Mouse (Mus musculus) erythroblast, embryonic 14.5 days (primary cell): ENCODE measurements around the gene Phkb. TPM values are rescaled to one million over a fixed set of nuclear protein-coding genes. Genes with fewer than 3 reads are reported as not detected.

Experiments
- H3K27me3 ChIP-seq: 2 replicates; pipeline ENCODE4 v1.6.1; 2012; ENCODE audit warnings: inconsistent platforms; ENCODE audit not compliant: control insufficient read depth
- H3K36me3 ChIP-seq: 2 replicates; pipeline ENCODE4 v1.6.1; 2012; ENCODE audit warnings: mild to moderate bottlenecking, inconsistent platforms; ENCODE audit not compliant: control insufficient read depth
- H3K4me1 ChIP-seq: 2 replicates; pipeline ENCODE4 v1.6.1; 2012; ENCODE audit warnings: inconsistent platforms; ENCODE audit not compliant: control insufficient read depth
- H3K4me3 ChIP-seq: replicated peaks from 2 replicates; pipeline ENCODE3; 2012; ENCODE audit warnings: moderate library complexity, mild to moderate bottlenecking, inconsistent platforms
- H3K9me3 ChIP-seq: 2 replicates; pipeline ENCODE4 v1.6.1; 2012; ENCODE audit warnings: low read length, inconsistent platforms, mixed read lengths; ENCODE audit not compliant: control insufficient read depth
- GATA1 ChIP-seq: IDR thresholded peaks from 2 replicates; pipeline ENCODE4 v1.6.1; 2012; ENCODE audit warnings: low read length, inconsistent platforms, mixed read lengths
- TAL1 ChIP-seq: IDR thresholded peaks from 3 replicates; pipeline ENCODE4 v1.6.1; 2012; ENCODE audit warnings: low read length, inconsistent platforms, mixed read lengths
- polyA plus RNA-seq: library from polyadenylated mRNA; stranded (reverse); fragments of >175 nt; gene quantifications from 2 replicates; pipeline ENCODE4 v1.2.3, GENCODE M21; 2012

Gene Phkb
- polyA plus RNA-seq, 1 experiment: 0.10 TPM

DNA sequence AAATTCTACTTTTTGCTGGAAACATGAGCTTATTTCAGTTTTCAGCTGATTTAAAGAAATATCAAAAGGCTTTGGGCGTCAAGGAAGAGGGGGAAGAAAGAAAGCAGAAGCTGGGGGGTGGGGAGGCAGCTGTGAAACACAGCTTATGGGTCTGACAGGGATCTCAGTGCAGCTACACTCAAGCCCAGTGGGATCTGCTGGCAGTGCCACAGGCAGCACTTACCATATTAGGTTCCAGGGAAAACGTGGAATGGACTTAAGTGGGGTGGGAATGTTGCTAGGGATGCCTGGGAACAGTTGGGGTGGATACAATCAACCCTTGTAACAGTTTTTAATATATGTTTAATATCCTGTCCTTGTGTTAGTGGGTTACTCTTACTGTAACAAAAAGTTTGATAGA is 201.3 kb downstream of the Phkb start:
- Histone ChIP-seq H3K4me1 (no peaks in the 10 kb centered on the region), H3K4me3 (no peak overlapping the region), H3K9me3 (no peaks in the 10 kb centered on the region), H3K27me3 (no peaks in the 10 kb centered on the region), H3K36me3 (peaks cover 2% of the 10 kb centered on the region)
- TF ChIP-seq GATA1 (no peak), TAL1 (no peak)

DNA sequence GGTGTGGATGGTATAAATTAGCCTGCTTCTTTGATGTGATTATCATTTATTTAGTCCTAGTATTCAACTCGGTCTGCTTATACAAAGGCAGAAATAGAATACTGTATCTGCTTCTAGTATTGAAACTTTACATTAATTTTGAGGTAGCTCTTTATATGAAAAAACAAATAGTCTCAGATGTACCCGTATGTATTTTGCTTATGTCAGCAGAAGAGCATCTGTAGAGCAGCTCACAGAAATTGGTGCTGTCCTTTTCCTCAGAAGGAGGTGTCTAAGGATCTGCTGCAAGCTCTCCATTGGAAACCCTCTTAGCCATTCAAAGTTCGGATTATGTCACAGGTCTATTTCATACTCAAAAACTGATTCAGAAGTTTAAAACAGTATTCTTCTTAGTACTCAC is 210.1 kb downstream of the Phkb start:
- Histone ChIP-seq H3K9me3 (no peaks in the 10 kb centered on the region), H3K4me1 (no peaks in the 10 kb centered on the region), H3K27me3 (no peaks in the 10 kb centered on the region), H3K36me3 (no peaks in the 10 kb centered on the region), H3K4me3 (no peak overlapping the region)
- TF ChIP-seq TAL1 (no peak), GATA1 (no peak)

DNA sequence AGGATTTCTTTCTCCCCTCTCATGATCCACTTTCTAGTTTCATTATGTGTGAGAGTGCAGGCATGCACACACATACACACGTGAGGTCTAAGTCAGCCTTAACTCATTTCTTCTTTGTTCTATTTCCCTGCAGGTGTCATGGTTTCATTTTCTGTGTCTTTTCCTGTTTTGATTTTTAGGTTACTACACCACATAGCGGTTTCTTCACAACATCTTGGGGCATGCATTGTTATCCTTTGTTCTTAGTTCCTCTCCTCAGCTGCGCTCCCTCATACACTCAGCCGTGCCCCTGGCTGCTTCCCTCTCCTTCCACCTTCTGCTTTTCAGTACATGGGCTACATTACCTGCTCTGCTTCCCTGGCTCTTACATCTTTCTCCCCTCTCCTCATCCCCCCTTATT is 211.2 kb downstream of the Phkb start:
- H3K36me3 ChIP-seq: peaks cover 6% of the 10 kb centered on the region
- no peak overlapping the region for H3K4me3 ChIP-seq
- no peaks in the 10 kb centered on the region for H3K9me3 ChIP-seq
- H3K27me3 ChIP-seq: no peaks in the 10 kb centered on the region
- TF ChIP-seq TAL1 (no peak), GATA1 (no peak)
- no peaks in the 10 kb centered on the region for H3K4me1 ChIP-seq

DNA sequence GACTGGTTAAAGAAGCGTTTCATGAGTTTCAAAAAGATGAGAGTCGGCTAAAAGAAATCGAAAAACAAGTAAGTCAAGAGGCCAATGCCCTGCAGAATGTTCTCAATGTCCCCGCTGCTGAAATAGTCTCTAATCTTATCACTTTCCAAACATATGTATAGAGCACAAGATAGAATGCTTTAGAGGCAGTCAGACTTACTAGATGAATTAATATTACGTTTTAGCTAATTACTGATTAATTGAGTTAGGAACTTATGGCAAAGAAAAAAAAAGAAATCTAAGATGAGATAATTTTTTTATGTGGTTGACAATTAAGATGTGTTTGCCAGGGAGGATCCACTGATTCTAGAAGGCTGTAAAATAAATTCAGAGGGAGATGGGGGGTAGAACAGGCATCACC is 217.9 kb downstream of the Phkb start:
- Histone ChIP-seq H3K36me3 (peaks cover 17% of the 10 kb centered on the region), H3K9me3 (no peaks in the 10 kb centered on the region), H3K27me3 (no peaks in the 10 kb centered on the region), H3K4me1 (no peaks in the 10 kb centered on the region; the same call in 1 of the 2 replicates), H3K4me3 (no peak overlapping the region)
- TF ChIP-seq TAL1: no peak
- TF ChIP-seq GATA1: no peak

DNA sequence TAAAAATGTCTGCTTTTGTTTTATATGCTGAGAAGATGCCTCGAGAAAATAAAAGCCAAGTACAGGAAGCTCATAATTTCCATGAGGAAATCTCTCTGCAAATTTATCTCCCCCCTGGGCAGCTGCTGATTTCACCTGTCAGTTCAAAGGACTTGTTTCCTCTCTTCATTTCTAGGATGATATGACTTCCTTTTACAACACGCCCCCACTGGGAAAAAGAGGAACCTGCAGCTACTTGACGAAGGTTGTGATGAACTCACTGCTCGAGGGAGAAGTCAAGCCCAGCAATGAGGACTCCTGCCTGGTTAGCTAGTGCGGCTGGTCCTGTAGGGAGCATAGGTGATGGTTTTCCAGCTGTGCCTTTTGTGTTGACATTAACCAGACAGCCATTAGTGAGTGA is 218.4 kb downstream of the Phkb start:
- Histone ChIP-seq H3K4me1 (no peaks in the 10 kb centered on the region; the same call in 1 of the 2 replicates), H3K36me3 (peaks cover 17% of the 10 kb centered on the region), H3K9me3 (no peaks in the 10 kb centered on the region), H3K4me3 (no peak overlapping the region), H3K27me3 (no peaks in the 10 kb centered on the region)
- no peak for TF ChIP-seq TAL1
- no peak for TF ChIP-seq GATA1

DNA sequence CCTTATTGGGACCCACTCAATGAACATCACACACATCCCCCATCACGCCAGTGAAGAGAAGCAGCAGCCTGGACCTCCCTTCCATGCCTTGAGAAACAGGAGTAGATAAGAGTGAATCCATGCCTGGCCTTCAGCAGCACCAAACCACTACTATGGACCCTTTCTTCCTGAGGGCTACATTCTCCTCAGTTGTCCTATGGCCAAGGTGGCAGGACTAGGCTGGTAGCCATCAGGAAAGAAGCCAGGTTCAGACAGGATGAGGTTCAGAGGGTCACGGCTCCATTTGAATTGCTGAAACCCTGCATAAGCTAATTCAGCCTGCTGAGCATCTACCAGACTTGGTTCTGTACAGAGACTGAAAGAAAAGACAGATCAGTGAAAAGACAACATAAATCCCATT is 222.7 kb downstream of the Phkb start:
- H3K4me1 ChIP-seq: no peaks in the 10 kb centered on the region; the same call in 1 of the 2 replicates
- no peaks in the 10 kb centered on the region for H3K9me3 ChIP-seq
- TF ChIP-seq GATA1 (no peak), TAL1 (no peak)
- no peaks in the 10 kb centered on the region for H3K27me3 ChIP-seq
- no peak overlapping the region for H3K4me3 ChIP-seq
- H3K36me3 ChIP-seq: peaks cover 5% of the 10 kb centered on the region

DNA sequence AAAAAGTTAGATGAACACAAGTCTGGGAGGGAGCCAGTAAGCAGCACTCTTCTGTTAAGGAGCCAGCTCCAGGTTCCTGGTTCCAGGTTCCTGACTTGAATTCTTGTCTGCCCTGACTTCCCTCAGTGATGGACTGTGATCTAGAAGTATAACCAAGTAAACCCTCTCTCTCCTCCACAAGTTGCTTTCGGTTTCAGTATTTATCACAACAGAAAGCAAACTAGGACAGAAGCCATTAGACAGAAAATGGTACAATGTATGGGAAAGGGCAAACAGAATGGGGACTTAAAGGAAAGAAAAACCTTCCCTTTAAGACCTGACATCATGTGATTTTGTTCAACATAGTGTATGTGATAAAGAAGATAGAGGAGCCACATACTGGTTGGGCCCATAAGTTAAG is 238.7 kb downstream of the Phkb start:
- Histone ChIP-seq H3K27me3 (no peaks in the 10 kb centered on the region), H3K36me3 (no peaks in the 10 kb centered on the region), H3K9me3 (no peaks in the 10 kb centered on the region), H3K4me3 (no peak overlapping the region), H3K4me1 (no peaks in the 10 kb centered on the region)
- TF ChIP-seq GATA1 (no peak), TAL1 (no peak)

DNA sequence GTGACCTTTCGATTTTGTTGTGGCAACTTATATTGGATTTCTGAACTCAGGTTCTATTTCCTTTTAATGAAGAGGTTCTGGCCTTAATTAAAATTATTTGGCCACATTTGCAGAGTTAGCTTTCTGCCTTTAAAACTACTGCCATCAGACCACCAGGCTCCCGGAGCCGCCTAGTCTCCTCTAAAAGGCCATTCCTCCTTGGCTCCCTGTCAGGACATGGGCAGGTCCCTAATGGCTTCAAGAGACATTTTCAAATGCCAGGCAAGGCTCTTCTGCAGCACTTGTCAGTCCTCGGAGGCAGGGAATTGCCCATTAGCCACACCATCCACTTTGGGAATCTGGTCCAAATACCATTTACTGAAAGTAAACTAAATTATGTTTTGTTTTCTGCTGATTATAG is 242.6 kb downstream of the Phkb start:
- no peak for TF ChIP-seq TAL1
- TF ChIP-seq GATA1: no peak
- no peak overlapping the region for H3K4me3 ChIP-seq
- H3K27me3 ChIP-seq: no peaks in the 10 kb centered on the region
- H3K9me3 ChIP-seq: no peaks in the 10 kb centered on the region
- no peaks in the 10 kb centered on the region for H3K36me3 ChIP-seq
- no peaks in the 10 kb centered on the region for H3K4me1 ChIP-seq

DNA sequence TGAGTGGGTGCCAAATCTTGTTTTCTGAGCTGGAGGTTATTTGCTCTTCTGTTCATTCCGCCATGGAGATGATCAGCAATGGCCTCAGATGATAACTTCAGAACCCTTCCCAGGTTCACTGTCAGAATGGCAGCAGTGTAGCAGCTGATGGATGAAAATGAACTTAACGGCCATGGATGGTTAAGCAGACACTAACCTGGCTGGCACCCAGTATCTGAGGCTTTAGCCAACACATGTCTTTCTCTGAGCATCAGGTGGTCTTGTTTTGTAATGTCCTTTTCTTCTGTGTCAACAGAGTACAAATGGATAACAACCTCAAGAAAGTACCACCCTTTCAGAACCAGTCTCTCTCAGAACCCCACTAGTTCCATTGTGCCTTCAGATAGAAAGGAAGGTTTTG is 246.0 kb downstream of the Phkb start:
- no peak for TF ChIP-seq GATA1

DNA sequence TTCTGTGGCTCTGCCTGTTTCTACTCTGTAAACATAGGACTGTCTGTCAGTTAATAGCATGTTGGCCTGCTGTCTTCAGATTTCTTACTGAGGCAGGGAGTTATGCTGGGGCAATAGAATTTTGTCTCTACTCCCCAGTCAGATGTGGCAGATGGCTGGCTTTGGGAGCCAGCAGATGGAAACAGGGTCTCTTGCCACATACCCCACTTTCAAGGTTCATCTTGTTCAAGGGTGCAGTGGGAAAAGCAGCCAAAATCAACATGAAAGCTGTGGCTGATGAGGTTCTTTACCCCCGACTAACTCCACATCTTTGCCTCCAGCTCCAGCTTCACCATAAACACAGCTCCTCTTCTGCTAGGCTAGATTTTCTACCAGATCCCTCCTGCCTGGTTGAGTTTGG is 246.7 kb downstream of the Phkb start:
- H3K27me3 ChIP-seq: no peaks in the 10 kb centered on the region
- no peaks in the 10 kb centered on the region for H3K36me3 ChIP-seq
- H3K4me3 ChIP-seq: no peak overlapping the region
- no peaks in the 10 kb centered on the region for H3K4me1 ChIP-seq
- H3K9me3 ChIP-seq: no peaks in the 10 kb centered on the region
- TF ChIP-seq TAL1 (no peak), GATA1 (no peak)

More for the DNA sequence above, 246.0 kb downstream of the Phkb start:
- no peaks in the 10 kb centered on the region for H3K4me1 ChIP-seq
- no peaks in the 10 kb centered on the region for H3K36me3 ChIP-seq
- H3K4me3 ChIP-seq: no peak overlapping the region
- H3K27me3 ChIP-seq: no peaks in the 10 kb centered on the region
- H3K9me3 ChIP-seq: no peaks in the 10 kb centered on the region
